ENCODE assay signal across 9 mouse cellular contexts in genomic region chr7:79300432-79301151, GRCm38 (mm10). TPM values are rescaled to one million over a fixed set of nuclear protein-coding genes. Genes with fewer than 3 reads are reported as not detected.
DNase-seq lines count a peak whose midpoint lies in the region; ATAC-seq and TF ChIP-seq lines count a peak whose summit lies in the region.
"Had no signal": no experiment of that assay in that cellular context is flagged by ENCODE, and none has a peak within 500 bp of the region (broad histone marks: within the 10 kb centered on the region; RNA-seq: fewer than 3 reads in every experiment).

No protein-coding gene starts in this region.

- no peaks in the 10 kb centered on the region for H3K9me3 ChIP-seq in forebrain, embryonic 10.5 days
- H3K9me3 ChIP-seq in forebrain, embryonic 11.5 days (ENCODE audit: control insufficient read depth, low read length) = no peaks in the 10 kb centered on the region
- H3K9me3 ChIP-seq in lung, embryonic 16.5 days (ENCODE audit: control insufficient read depth, low read length) = no peaks in the 10 kb centered on the region
- no peaks in the 10 kb centered on the region for H3K9me3 ChIP-seq in liver, postnatal 0 days (ENCODE audit: low read length)
- H3K9me3 ChIP-seq in stomach, embryonic 14.5 days (ENCODE audit: control insufficient read depth, low read depth, low read length) = no peaks in the 10 kb centered on the region

- peak overlapping the region; percentile 33; the same call in 1 of the 2 replicates for H3K27ac ChIP-seq in forebrain, embryonic 10.5 days
- H3K27ac ChIP-seq in forebrain, embryonic 11.5 days (ENCODE audit: low read depth, low read length) = no peak overlapping the region
- peak overlapping the region; percentile 92 for H3K27ac ChIP-seq in lung, embryonic 16.5 days (ENCODE audit: low read length)
- H3K27ac ChIP-seq in liver, postnatal 0 days (ENCODE audit: low read depth) = peak overlapping the region; percentile 48
- peak overlapping the region; percentile 23; the same call in 1 of the 2 replicates for H3K27ac ChIP-seq in stomach, embryonic 14.5 days (ENCODE audit: low read length)
- H3K27ac ChIP-seq: limb, embryonic 12.5 days had no signal

- 83% methylated on average over 13 of the region's 13 CpGs for WGBS in forebrain, embryonic 10.5 days
- 78% methylated on average over 13 of the region's 13 CpGs for WGBS in forebrain, embryonic 11.5 days
- WGBS in lung, embryonic 16.5 days = 22% methylated on average over 13 of the region's 13 CpGs
- WGBS in liver, postnatal 0 days (ENCODE audit: insufficient replicate concordance) = 40% methylated on average over 13 of the region's 13 CpGs
- WGBS in stomach, embryonic 14.5 days = 35% methylated on average over 13 of the region's 13 CpGs

- peaks cover 54% of the 10 kb centered on the region for H3K36me3 ChIP-seq in forebrain, embryonic 10.5 days (replicated peaks)
- no peaks in the 10 kb centered on the region; the same call in 1 of the 2 replicates for H3K36me3 ChIP-seq in forebrain, embryonic 11.5 days (ENCODE audit: control insufficient read depth, insufficient read depth, low read length)
- H3K36me3 ChIP-seq in lung, embryonic 16.5 days (ENCODE audit: control insufficient read depth, insufficient read depth, low read length) = peaks cover 2% of the 10 kb centered on the region
- H3K36me3 ChIP-seq in liver, postnatal 0 days (replicated peaks; ENCODE audit: insufficient read depth, low read length) = peaks cover 32% of the 10 kb centered on the region
- H3K36me3 ChIP-seq in stomach, embryonic 14.5 days (ENCODE audit: control insufficient read depth, insufficient read depth, low read length) = peaks cover 4% of the 10 kb centered on the region

- H3K27me3 ChIP-seq in forebrain, embryonic 10.5 days (ENCODE audit: poor library complexity, severe bottlenecking) = no peaks in the 10 kb centered on the region
- H3K27me3 ChIP-seq in forebrain, embryonic 11.5 days (ENCODE audit: control insufficient read depth, insufficient read depth, low read length) = no peaks in the 10 kb centered on the region
- H3K27me3 ChIP-seq in lung, embryonic 16.5 days (ENCODE audit: control insufficient read depth, insufficient read depth, low read depth, low read length) = no peaks in the 10 kb centered on the region
- no peaks in the 10 kb centered on the region for H3K27me3 ChIP-seq in liver, postnatal 0 days (ENCODE audit: insufficient read depth, low read length)
- H3K27me3 ChIP-seq in stomach, embryonic 14.5 days (ENCODE audit: control insufficient read depth, insufficient read depth, low read length) = no peaks in the 10 kb centered on the region
- H3K27me3 ChIP-seq: limb, embryonic 12.5 days had no signal

- no peak overlapping the region for H3K4me2 ChIP-seq in forebrain, embryonic 11.5 days (ENCODE audit: low read depth, low read length, severe bottlenecking)
- H3K4me2 ChIP-seq in lung, embryonic 16.5 days (ENCODE audit: low read depth, low read length) = no peak overlapping the region
- H3K4me2 ChIP-seq in liver, postnatal 0 days (ENCODE audit: low read depth, low read length) = no peak overlapping the region
- no peak overlapping the region for H3K4me2 ChIP-seq in stomach, embryonic 14.5 days (replicated peaks; ENCODE audit: low read depth, low read length)
- H3K4me2 ChIP-seq: limb, embryonic 12.5 days had no signal

- no peak overlapping the region for H3K9ac ChIP-seq in forebrain, embryonic 11.5 days (ENCODE audit: low read length)
- H3K9ac ChIP-seq in lung, embryonic 16.5 days (ENCODE audit: low read length) = no peak overlapping the region
- peak overlapping the region; percentile 34; the same call in 1 of the 2 replicates for H3K9ac ChIP-seq in liver, postnatal 0 days (replicated peaks)
- H3K9ac ChIP-seq in stomach, embryonic 14.5 days (replicated peaks; ENCODE audit: low read depth, low read length) = no peak overlapping the region
- H3K9ac ChIP-seq: limb, embryonic 12.5 days had no signal

- TF ChIP-seq EP300 in liver, postnatal 0 days (IDR thresholded peaks at IDR 0.05; ENCODE audit: low read depth) = no peak

- ATAC-seq in forebrain, embryonic 11.5 days (replicated peaks; ENCODE audit: low FRiP score) = no peak
- ATAC-seq in lung, embryonic 16.5 days (ENCODE audit: low read depth) = peak; percentile 52
- ATAC-seq in liver, postnatal 0 days = peak; percentile 57
- ATAC-seq in stomach, embryonic 14.5 days (ENCODE audit: insufficient number of reproducible peaks, insufficient read depth, low FRiP score, low read depth) = no peak

- H3K4me3 ChIP-seq in forebrain, embryonic 10.5 days = no peak overlapping the region
- H3K4me3 ChIP-seq in forebrain, embryonic 11.5 days (ENCODE audit: low read depth, low read length) = no peak overlapping the region
- no peak overlapping the region for H3K4me3 ChIP-seq in lung, embryonic 16.5 days (ENCODE audit: low read length)
- no peak overlapping the region for H3K4me3 ChIP-seq in liver, postnatal 0 days (ENCODE audit: low read depth, low read length)
- no peak overlapping the region for H3K4me3 ChIP-seq in stomach, embryonic 14.5 days (ENCODE audit: low read depth, low read length)
- H3K4me3 ChIP-seq: limb, embryonic 12.5 days had no signal

- TF ChIP-seq CTCF in liver, postnatal 0 days (IDR thresholded peaks at IDR 0.05; ENCODE audit: low read depth) = no peak

- DNase-seq in forebrain, embryonic 10.5 days (ENCODE audit: extremely low spot score, low spot score) = no peak
- no peak for DNase-seq in forebrain, embryonic 11.5 days (ENCODE audit: low spot score)
- DNase-seq in lung, postnatal 14 days = no peak
- DNase-seq in liver, postnatal 0 days = no peak
- no peak for DNase-seq in layer of hippocampus, postnatal 14 days (ENCODE audit: low spot score in 2 of 2)
- DNase-seq in right cerebral cortex, postnatal 4 days = no peak

- H3K4me1 ChIP-seq in forebrain, embryonic 10.5 days = peaks cover 20% of the 10 kb centered on the region
- H3K4me1 ChIP-seq in forebrain, embryonic 11.5 days (replicated peaks; ENCODE audit: control insufficient read depth, insufficient read depth, low read length) = no peaks in the 10 kb centered on the region; the same call in 1 of the 2 replicates
- H3K4me1 ChIP-seq in lung, embryonic 16.5 days (replicated peaks; ENCODE audit: control insufficient read depth, insufficient read depth, low read length) = peaks cover 51% of the 10 kb centered on the region
- H3K4me1 ChIP-seq in liver, postnatal 0 days (ENCODE audit: insufficient read depth) = peaks cover 46% of the 10 kb centered on the region
- peaks cover 13% of the 10 kb centered on the region; the same call in 1 of the 2 replicates for H3K4me1 ChIP-seq in stomach, embryonic 14.5 days (ENCODE audit: control insufficient read depth, insufficient read depth, low read length)

RNA-seq across cellular contexts. Expression of gene Abhd2, which starts 27.6 kb away (rescaled TPM):
- polyA plus RNA-seq in forebrain, embryonic 10.5 days (2016; fragmentation: Nextera tagmentation; extraction: Ambion mirVana) = 7.6 and 8.6 TPM in 2 replicates
- polyA plus RNA-seq in forebrain, embryonic 11.5 days (2014; fragmentation: Nextera tagmentation; extraction: Ambion mirVana) = 13.2 and 14.1 TPM in 2 replicates
- polyA plus RNA-seq in lung, embryonic 16.5 days (2015; fragmentation: Nextera tagmentation; extraction: Ambion mirVana) = 22.8 and 24.9 TPM in 2 replicates
- polyA plus RNA-seq in liver, postnatal 0 days (2015; fragmentation: Nextera tagmentation; extraction: Ambion mirVana) = 38.2 and 49.3 TPM in 2 replicates
- 15.0 and 16.7 TPM in 2 replicates for polyA plus RNA-seq in stomach, embryonic 14.5 days (2014; fragmentation: Nextera tagmentation; extraction: Ambion mirVana)
- 10 to 100 TPM; 87.6 to 93.2 TPM for total RNA-seq in layer of hippocampus, postnatal 14 days (2021)

Comparison
In these comparisons a context has a peak if more than half of its experiments do, and no peak if none do; other contexts are left out.
1. ATAC-seq: peak in lung, embryonic 16.5 days (single experiment) and liver, postnatal 0 days (single experiment); none in forebrain, embryonic 11.5 days (single experiment) and stomach, embryonic 14.5 days (single experiment).